Mouse (Mus musculus): ENCODE results near the gene H1foo. TPM values are rescaled to one million over a fixed set of nuclear protein-coding genes. Genes with fewer than 3 reads are reported as not detected.
A peak's percentile ranks its signal among the peaks of the same experiment; 100 is the strongest.

H1foo gene
- total RNA-seq (2014; rRNA removed) (1.0 TPM in 1 of 2 replicates, not detected in the other), polyA plus RNA-seq (2015; fragmentation: Nextera tagmentation; extraction: Ambion mirVana) (not detected in 2 replicates)

GRCm38 (mm10) chr6:115944638-115945037 is at the start of gene H1foo:
TSS of gene H1foo (plus strand) at chr6:115944938.
- H3K4me1 ChIP-seq (ENCODE audit: insufficient read depth, low read length) = no peaks in the 10 kb centered on the region; the same call in 1 of the 2 replicates
- no peak within 1 kb of the TSS for H3K27ac ChIP-seq
- ATAC-seq = no peak
- no peak for DNase-seq (ENCODE audit: low spot score)
- 87% methylated on average over 5 of the region's 5 CpGs for WGBS
- TF ChIP-seq CTCF (IDR thresholded peaks at IDR 0.05; ENCODE audit: low read depth) = no peak
- no peak within 1 kb of the TSS for H3K4me3 ChIP-seq (ENCODE audit: low read length)
- no peaks in the 10 kb centered on the region for H3K27me3 ChIP-seq (ENCODE audit: insufficient read depth, low read length)
- H3K4me2 ChIP-seq (ENCODE audit: low read depth, low read length) = no peak within 1 kb of the TSS
- H3K36me3 ChIP-seq (ENCODE audit: insufficient read depth, low read length) = no peaks in the 10 kb centered on the region
- no peak within 1 kb of the TSS for H3K9ac ChIP-seq (replicated peaks; ENCODE audit: low read length)
- H3K9me3 ChIP-seq (ENCODE audit: low read length) = no peaks in the 10 kb centered on the region

GRCm38 (mm10) chr6:115896346-115896745 is 48.4 kb upstream of the H1foo start:
- Histone ChIP-seq H3K4me2 (ENCODE audit: low read depth, low read length) (no peak overlapping the region), H3K36me3 (ENCODE audit: insufficient read depth, low read length) (peaks cover 13% of the 10 kb centered on the region; the same call in 1 of the 2 replicates), H3K27me3 (ENCODE audit: insufficient read depth, low read length) (no peaks in the 10 kb centered on the region), H3K9ac (replicated peaks; ENCODE audit: low read length) (no peak overlapping the region), H3K4me3 (ENCODE audit: low read length) (no peak overlapping the region), H3K27ac (no peak overlapping the region), H3K4me1 (ENCODE audit: insufficient read depth, low read length) (peaks cover 9% of the 10 kb centered on the region; the same call in 1 of the 2 replicates), H3K9me3 (ENCODE audit: low read length) (no peaks in the 10 kb centered on the region)
- ATAC-seq (no peak), DNase-seq (ENCODE audit: low spot score) (no peak)
- TF ChIP-seq CTCF (IDR thresholded peaks at IDR 0.05; ENCODE audit: low read depth) = no peak
- WGBS = 33% methylated on average over 1 of the region's 1 CpGs

GRCm38 (mm10) chr6:115897117-115897516 is 47.6 kb upstream of the H1foo start:
- no peak overlapping the region for H3K4me3 ChIP-seq (ENCODE audit: low read length)
- H3K36me3 ChIP-seq (ENCODE audit: insufficient read depth, low read length) = peaks cover 13% of the 10 kb centered on the region; the same call in 1 of the 2 replicates
- H3K4me1 ChIP-seq (ENCODE audit: insufficient read depth, low read length) = peaks cover 4% of the 10 kb centered on the region; the same call in 1 of the 2 replicates
- H3K9me3 ChIP-seq (ENCODE audit: low read length) = no peaks in the 10 kb centered on the region
- WGBS = 63% methylated on average over 4 of the region's 4 CpGs
- no peak overlapping the region for H3K9ac ChIP-seq (replicated peaks; ENCODE audit: low read length)
- ATAC-seq (no peak), DNase-seq (ENCODE audit: low spot score) (no peak)
- H3K27ac ChIP-seq = no peak overlapping the region
- no peak for TF ChIP-seq CTCF (IDR thresholded peaks at IDR 0.05; ENCODE audit: low read depth)
- no peak overlapping the region for H3K4me2 ChIP-seq (ENCODE audit: low read depth, low read length)
- no peaks in the 10 kb centered on the region for H3K27me3 ChIP-seq (ENCODE audit: insufficient read depth, low read length)

- DNase-seq (ENCODE audit: low spot score) (no peak), ATAC-seq (no peak)
- no peaks in the 10 kb centered on the region for H3K4me1 ChIP-seq (ENCODE audit: insufficient read depth, low read length)
- no peak overlapping the region for H3K4me3 ChIP-seq (ENCODE audit: low read length)
- H3K9me3 ChIP-seq (ENCODE audit: low read length) = no peaks in the 10 kb centered on the region
- no peak for TF ChIP-seq CTCF (IDR thresholded peaks at IDR 0.05; ENCODE audit: low read depth)
- no peak overlapping the region for H3K4me2 ChIP-seq (ENCODE audit: low read depth, low read length)
- H3K36me3 ChIP-seq (ENCODE audit: insufficient read depth, low read length) = peaks cover 13% of the 10 kb centered on the region; the same call in 1 of the 2 replicates
- WGBS = 84% methylated on average over 7 of the region's 7 CpGs
- no peak overlapping the region for H3K27ac ChIP-seq
- no peaks in the 10 kb centered on the region for H3K27me3 ChIP-seq (ENCODE audit: insufficient read depth, low read length)
- no peak overlapping the region for H3K9ac ChIP-seq (replicated peaks; ENCODE audit: low read length)
Measured at GRCm38 (mm10) chr6:115897926-115898520, 46.7 kb upstream of the H1foo start.

GRCm38 (mm10) chr6:115901062-115901461 is 43.7 kb upstream of the H1foo start:
- 23% methylated on average over 3 of the region's 3 CpGs for WGBS
- TF ChIP-seq CTCF (IDR thresholded peaks at IDR 0.05; ENCODE audit: low read depth) = peak; percentile 88

GRCm38 (mm10) chr6:115901489-115901931 is 43.2 kb upstream of the H1foo start:
- Histone ChIP-seq H3K9ac (replicated peaks; ENCODE audit: low read length) (no peak overlapping the region), H3K4me3 (ENCODE audit: low read length) (no peak overlapping the region), H3K27me3 (ENCODE audit: insufficient read depth, low read length) (no peaks in the 10 kb centered on the region), H3K4me1 (ENCODE audit: insufficient read depth, low read length) (no peaks in the 10 kb centered on the region), H3K36me3 (ENCODE audit: insufficient read depth, low read length) (peaks cover 5% of the 10 kb centered on the region; the same call in 1 of the 2 replicates), H3K9me3 (ENCODE audit: low read length) (no peaks in the 10 kb centered on the region), H3K4me2 (ENCODE audit: low read depth, low read length) (no peak overlapping the region), H3K27ac (no peak overlapping the region)
- peak; percentile 63 for DNase-seq (ENCODE audit: low spot score)
- 69% methylated on average over 8 of the region's 8 CpGs for WGBS
- TF ChIP-seq CTCF (IDR thresholded peaks at IDR 0.05; ENCODE audit: low read depth) = no peak
- 0 out of 2 replicates have a peak, but pooled peaks have one; percentile 47 for ATAC-seq

More at GRCm38 (mm10) chr6:115901062-115901461, 43.7 kb upstream of the H1foo start:
- no peaks in the 10 kb centered on the region for H3K27me3 ChIP-seq (ENCODE audit: insufficient read depth, low read length)
- no peak overlapping the region for H3K4me2 ChIP-seq (ENCODE audit: low read depth, low read length)
- peak; percentile 83 for DNase-seq (ENCODE audit: low spot score)
- H3K4me3 ChIP-seq (ENCODE audit: low read length) = no peak overlapping the region
- ATAC-seq = peak; percentile 81
- no peaks in the 10 kb centered on the region for H3K4me1 ChIP-seq (ENCODE audit: insufficient read depth, low read length)
- 0 out of 2 replicates have a peak, but pooled peaks cover 5% of the 10 kb centered on the region for H3K36me3 ChIP-seq (ENCODE audit: insufficient read depth, low read length)
- H3K9ac ChIP-seq (replicated peaks; ENCODE audit: low read length) = no peak overlapping the region
- H3K9me3 ChIP-seq (ENCODE audit: low read length) = no peaks in the 10 kb centered on the region
- no peak overlapping the region for H3K27ac ChIP-seq

GRCm38 (mm10) chr6:115902545-115902944 is 42.2 kb upstream of the H1foo start:
- no peaks in the 10 kb centered on the region for H3K9me3 ChIP-seq (ENCODE audit: low read length)
- no peak overlapping the region for H3K9ac ChIP-seq (replicated peaks; ENCODE audit: low read length)
- DNase-seq (ENCODE audit: low spot score) = no peak
- WGBS = 79% methylated on average over 3 of the region's 3 CpGs
- peaks cover 5% of the 10 kb centered on the region; the same call in 1 of the 2 replicates for H3K36me3 ChIP-seq (ENCODE audit: insufficient read depth, low read length)
- no peak overlapping the region for H3K4me2 ChIP-seq (ENCODE audit: low read depth, low read length)
- H3K4me1 ChIP-seq (ENCODE audit: insufficient read depth, low read length) = no peaks in the 10 kb centered on the region
- no peaks in the 10 kb centered on the region for H3K27me3 ChIP-seq (ENCODE audit: insufficient read depth, low read length)
- no peak for ATAC-seq
- no peak overlapping the region for H3K4me3 ChIP-seq (ENCODE audit: low read length)
- no peak overlapping the region for H3K27ac ChIP-seq
- no peak for TF ChIP-seq CTCF (IDR thresholded peaks at IDR 0.05; ENCODE audit: low read depth)
